Mouse (Mus musculus): ENCODE measurements around the gene P4htm. TPM values are rescaled to one million over a fixed set of nuclear protein-coding genes. Genes with fewer than 3 reads are reported as not detected.

P4htm gene
- polyA plus RNA-seq, 2 experiments from 2014 or later = 7.8 to 15.5 TPM

GRCm38 (mm10) chr9:108540846-108541245 lies 56.6 kb downstream of the P4htm start:
- ATAC-seq = peak; percentile 78

- ATAC-seq = no peak
These were observed 66.0 kb downstream of the P4htm start for GRCm38 (mm10) chr9:108531496-108531895.

GRCm38 (mm10) chr9:108530954-108531353 lies 66.5 kb downstream of the P4htm start:
- ATAC-seq = no peak

Other genes with a start within 250 kb of the P4htm start
- gene Usp4, start 249.8 kb downstream of the P4htm start, polyA plus RNA-seq (2017; shearing (Covaris generic)) = 100 to 1,000 TPM; 102 to 155 TPM
- gene 1700102P08Rik, start 204.9 kb downstream of the P4htm start, polyA plus RNA-seq (2017; shearing (Covaris generic)) = 1 to 10 TPM in 1 of 2 experiments, not detected in 1; 1.6 TPM
- gene Ccdc36, start 169.2 kb downstream of the P4htm start, polyA plus RNA-seq (2017; shearing (Covaris generic)) = under 1 TPM in 1 of 2 experiments, not detected in 1; 0.11 TPM
- gene BC048562, start 161.2 kb downstream of the P4htm start, polyA plus RNA-seq (2017; shearing (Covaris generic)) = not detected
- 10 to 100 TPM; 29.9 to 39.2 TPM for gene Ccdc71, start 137.1 kb downstream of the P4htm start, polyA plus RNA-seq (2017; shearing (Covaris generic))
- 1 to 10 TPM; 1.6 to 2.2 TPM for gene Klhdc8b, start 136.1 kb downstream of the P4htm start, polyA plus RNA-seq (2017; shearing (Covaris generic))
- under 1 TPM; 0.10 to 0.13 TPM for gene Lamb2, start 117.9 kb downstream of the P4htm start, polyA plus RNA-seq (2017; shearing (Covaris generic))
- gene Usp19, start 107.1 kb downstream of the P4htm start, polyA plus RNA-seq (2017; shearing (Covaris generic)) = 10 to 100 TPM; 15.1 to 16.6 TPM
- gene Qars, start 90.0 kb downstream of the P4htm start, polyA plus RNA-seq (2017; shearing (Covaris generic)) = 100 to 1,000 TPM; 132 to 223 TPM
- 10 to 100 TPM; 77.2 to 91.3 TPM for gene Qrich1, start 80.9 kb downstream of the P4htm start, polyA plus RNA-seq (2017; shearing (Covaris generic))
- gene Impdh2, start 37.4 kb downstream of the P4htm start, polyA plus RNA-seq (2017; shearing (Covaris generic)) = 100 to 1,000 TPM; 155 to 180 TPM
- gene Ndufaf3, start 30.2 kb downstream of the P4htm start, polyA plus RNA-seq (2017; shearing (Covaris generic)) = 10 to 100 TPM; 48.0 to 61.4 TPM
- gene Dalrd3, start 27.8 kb downstream of the P4htm start, polyA plus RNA-seq (2017; shearing (Covaris generic)) = 10 to 100 TPM; 65.5 to 75.7 TPM
- gene Wdr6, start 18.9 kb downstream of the P4htm start, polyA plus RNA-seq (2017; shearing (Covaris generic)) = 10 to 100 TPM; 29.8 to 56.5 TPM
- gene Arih2, start 51.7 kb upstream of the P4htm start, polyA plus RNA-seq (2017; shearing (Covaris generic)) = 10 to 100 TPM; 61.3 to 92.7 TPM
- gene Slc25a20, start 64.4 kb upstream of the P4htm start, polyA plus RNA-seq (2017; shearing (Covaris generic)) = 10 to 100 TPM; 40.4 to 61.1 TPM
- 1 to 10 TPM; 3.7 to 6.7 TPM for gene Prkar2a, start 91.6 kb upstream of the P4htm start, polyA plus RNA-seq (2017; shearing (Covaris generic))
- 10 to 100 TPM; 20.1 to 27.6 TPM for gene Ip6k2, start 186.1 kb upstream of the P4htm start, polyA plus RNA-seq (2017; shearing (Covaris generic))
- gene Nckipsd, start 210.7 kb upstream of the P4htm start, polyA plus RNA-seq (2017; shearing (Covaris generic)) = 1 to 10 TPM; 7.5 to 7.8 TPM
- gene Celsr3, start 228.7 kb upstream of the P4htm start, polyA plus RNA-seq (2017; shearing (Covaris generic)) = under 1 TPM in 1 of 2 experiments, not detected in 1; 0.05 TPM